17 mouse cellular contexts compared by ENCODE assay signal in the genomic region with DNA sequence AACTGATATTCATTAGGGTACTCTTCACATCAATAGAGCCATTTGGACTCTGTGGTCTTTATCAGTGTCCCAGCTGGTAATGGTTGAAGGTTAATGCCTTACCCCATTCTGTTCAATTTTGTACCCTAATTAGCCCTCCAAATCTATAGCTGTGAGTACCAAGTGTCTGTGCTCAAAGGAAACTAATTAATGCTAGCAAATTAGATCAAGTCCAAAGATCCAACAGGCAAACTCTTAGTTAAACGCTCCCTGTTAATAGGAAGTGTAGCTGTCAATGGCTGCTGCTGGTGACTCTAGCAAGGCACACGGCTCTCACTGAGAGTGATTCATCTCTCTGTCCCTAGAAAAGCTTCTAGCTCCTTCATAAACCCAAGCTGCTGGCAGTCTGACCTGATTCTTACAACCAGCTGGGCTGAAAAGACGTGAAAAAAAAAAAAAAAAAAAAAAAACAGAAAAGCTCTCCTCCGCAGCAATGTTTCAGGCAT. TPM values are rescaled to one million over a fixed set of nuclear protein-coding genes. Genes with fewer than 3 reads are reported as not detected.
DNase-seq lines count a peak whose midpoint lies in the region; ATAC-seq and TF ChIP-seq lines count a peak whose summit lies in the region.
"Had no signal": no experiment of that assay in that cellular context is flagged by ENCODE, and none has a peak within 500 bp of the region (broad histone marks: within the 10 kb centered on the region; RNA-seq: fewer than 3 reads in every experiment).

No protein-coding gene starts in this region.

- no peak for TF ChIP-seq CTCF in brain, embryonic 14.5 days (IDR thresholded peaks at IDR 0.05; ENCODE audit: borderline replicate concordance, extremely low read depth, insufficient read depth, insufficient read length)

- H3K9ac ChIP-seq in midbrain, embryonic 12.5 days (replicated peaks), result no peak overlapping the region
- H3K9ac ChIP-seq: heart, embryonic 13.5 days; liver, embryonic 13.5 days; lung, embryonic 15.5 days; neural tube, embryonic 12.5 days had no signal

- TF ChIP-seq POLR2A in brain, embryonic 14.5 days (IDR thresholded peaks at IDR 0.05; ENCODE audit: borderline replicate concordance, extremely low read depth, insufficient read depth, insufficient read length, poor library complexity, severe bottlenecking), result no peak

- peaks cover 7% of the 10 kb centered on the region; the same call in 1 of the 2 replicates for H3K4me1 ChIP-seq in midbrain, embryonic 12.5 days
- no peaks in the 10 kb centered on the region for H3K4me1 ChIP-seq in midbrain, embryonic 10.5 days
- H3K4me1 ChIP-seq: heart, embryonic 13.5 days; liver, embryonic 13.5 days; lung, embryonic 15.5 days had no signal

- no peaks in the 10 kb centered on the region for H3K27me3 ChIP-seq in midbrain, embryonic 12.5 days
- no peaks in the 10 kb centered on the region for H3K27me3 ChIP-seq in midbrain, embryonic 10.5 days (ENCODE audit: low read depth, poor library complexity, severe bottlenecking)
- H3K27me3 ChIP-seq: heart, embryonic 13.5 days; liver, embryonic 13.5 days; lung, embryonic 15.5 days; neural tube, embryonic 12.5 days had no signal

- peak; percentile 99 for ATAC-seq in frontal cortex, adult (ENCODE audit: low TSS enrichment)
- peak; percentile 47; the same call in 1 of the 2 replicates for ATAC-seq in midbrain, embryonic 12.5 days (ENCODE audit: low FRiP score, low read depth)

- no peaks in the 10 kb centered on the region for H3K36me3 ChIP-seq in midbrain, embryonic 12.5 days
- 0 out of 2 replicates have a peak, but pooled peaks cover 3% of the 10 kb centered on the region for H3K36me3 ChIP-seq in midbrain, embryonic 10.5 days
- H3K36me3 ChIP-seq: heart, embryonic 13.5 days; liver, embryonic 13.5 days; lung, embryonic 15.5 days; neural tube, embryonic 12.5 days had no signal

- no peak overlapping the region for H3K4me2 ChIP-seq in midbrain, embryonic 12.5 days (replicated peaks)
- H3K4me2 ChIP-seq: heart, embryonic 13.5 days; liver, embryonic 13.5 days; lung, embryonic 15.5 days; neural tube, embryonic 12.5 days had no signal

- 44% methylated on average over 4 of the region's 4 CpGs for WGBS in midbrain, embryonic 12.5 days
- 67% methylated on average over 4 of the region's 4 CpGs for WGBS in midbrain, embryonic 10.5 days

- H3K9me3 ChIP-seq in midbrain, embryonic 12.5 days, result no peaks in the 10 kb centered on the region
- no peaks in the 10 kb centered on the region for H3K9me3 ChIP-seq in midbrain, embryonic 10.5 days (replicated peaks)
- H3K9me3 ChIP-seq: heart, embryonic 13.5 days; liver, embryonic 13.5 days; lung, embryonic 15.5 days; neural tube, embryonic 12.5 days had no signal

- no peak overlapping the region for H3K4me3 ChIP-seq in midbrain, embryonic 12.5 days
- no peak overlapping the region for H3K4me3 ChIP-seq in midbrain, embryonic 10.5 days
- H3K4me3 ChIP-seq: heart, embryonic 13.5 days; liver, embryonic 13.5 days; lung, embryonic 15.5 days; neural tube, embryonic 12.5 days had no signal

- DNase-seq in frontal cortex, postnatal 10 days (ENCODE audit: low spot score in 2 of 2), result no peak
- DNase-seq in midbrain, embryonic 10.5 days (ENCODE audit: low spot score), result no peak
- peak; percentile 90 for DNase-seq in brain, embryonic 14.5 days (ENCODE audit: low read depth)
- DNase-seq in retina, postnatal 1 day, result peak; percentile 55
- no peak for DNase-seq in cerebellum, adult 9-11 months
- no peak for DNase-seq in urinary bladder, postnatal 36 days (ENCODE audit: low spot score in 2 of 2)
- DNase-seq: heart, adult 11 months; heart, postnatal 36 days; kidney, adult 9 months; liver, embryonic 13.5 days; thymus, adult 18-20 months had no signal

- H3K27ac ChIP-seq in midbrain, embryonic 12.5 days (replicated peaks), result no peak overlapping the region
- H3K27ac ChIP-seq in midbrain, embryonic 10.5 days (replicated peaks), result no peak overlapping the region
- H3K27ac ChIP-seq: heart, embryonic 13.5 days; liver, embryonic 13.5 days; lung, embryonic 15.5 days; macrophage; neural tube, embryonic 12.5 days had no signal

RNA-seq across cellular contexts. Expression of a gene that starts 41.4 kb away (rescaled TPM):
- 44.6 and 45.0 TPM in 2 replicates for polyA plus RNA-seq in midbrain, embryonic 12.5 days (2016; fragmentation: Nextera tagmentation; extraction: Ambion mirVana)
- polyA plus RNA-seq in midbrain, embryonic 10.5 days (2016; fragmentation: Nextera tagmentation; extraction: Ambion mirVana), result 30.7 and 35.0 TPM in 2 replicates
- polyA plus RNA-seq in brain, embryonic 14.5 days (2012; rRNA removed), result 10.1 and 10.7 TPM in 2 replicates

Comparison
In these comparisons a context has a peak if more than half of its experiments do, and no peak if none do; other contexts are left out.
1. DNase-seq: peak in brain, embryonic 14.5 days (single experiment) and retina, postnatal 1 day (single experiment); none in frontal cortex, postnatal 10 days (0 of 2), midbrain, embryonic 10.5 days (single experiment), cerebellum, adult 9-11 months (single experiment) and urinary bladder, postnatal 36 days (0 of 2).